Mouse (Mus musculus) left cerebral cortex, postnatal 14 days (tissue): ENCODE measurements around the gene Qtrt2. TPM values are rescaled to one million over a fixed set of nuclear protein-coding genes. Genes with fewer than 3 reads are reported as not detected.

ENCODE experiments used
- DNase-seq, 2 experiments: peaks; one replicate each; pipeline ENCODE4 v3.0.0; 2021 to 2022; ENCODE audit warnings: low spot score in 2 of 2, mixed read lengths in 1 of 2
- intact Hi-C: fragments of 180-260 bp; cut with DNase I; formaldehyde crosslinking; loops from one replicate; pipeline ENCODE4 v1.15.1; 2025
- total RNA-seq, 2 experiments: library from RNA; stranded (reverse); gene quantifications; 2 replicates each; pipeline ENCODE4 v1.2.3; 2021

The Qtrt2 gene
- total RNA-seq, 2 experiments from 2014 or later: 24.5 to 29.6 TPM

- no peak for DNase-seq
- intact Hi-C loops: no loop called here
Measured at GRCm38 (mm10) chr16:43858941-43859476, 67.6 kb downstream of the Qtrt2 start.

- intact Hi-C loops: no loop called here
- DNase-seq: no peak
Measured at GRCm38 (mm10) chr16:43849839-43850238, 76.8 kb downstream of the Qtrt2 start.

GRCm38 (mm10) chr16:43841236-43841635, 85.4 kb downstream of the Qtrt2 start:
- DNase-seq: no peak
- intact Hi-C loops: no loop called here

- intact Hi-C loops: no loop called here
- DNase-seq: no peak
Measured at GRCm38 (mm10) chr16:43831957-43832356, 94.7 kb downstream of the Qtrt2 start.

- DNase-seq: no peak
- intact Hi-C loops: no loop called here
Measured at GRCm38 (mm10) chr16:43827492-43827891, 99.1 kb downstream of the Qtrt2 start.

- intact Hi-C loops: loop anchor here (10.0 kb wide), 1 partner anchor 984 kb away; no protein-coding TSS in a partner anchor
- DNase-seq: no peak
Measured at GRCm38 (mm10) chr16:43818404-43818803, 108.2 kb downstream of the Qtrt2 start.

- intact Hi-C loops: loop anchor here (10.0 kb wide), 1 partner anchor 982 kb away; no protein-coding TSS in a partner anchor
Measured at GRCm38 (mm10) chr16:43816321-43816720, 110.3 kb downstream of the Qtrt2 start.

GRCm38 (mm10) chr16:43814644-43815043, 112.0 kb downstream of the Qtrt2 start:
- intact Hi-C loops: loop anchor here (10.0 kb wide), 1 partner anchor 980 kb away; no protein-coding TSS in a partner anchor
- no peak for DNase-seq

More at GRCm38 (mm10) chr16:43816321-43816720, 110.3 kb downstream of the Qtrt2 start:
- no peak for DNase-seq

Other genes with a start within 250 kb of the Qtrt2 start
- gene Drd3, start 172.8 kb downstream of the Qtrt2 start, total RNA-seq: 1 to 10 TPM in 1 of 2 experiments, not detected in 1; 1.0 TPM
- gene Ccdc191, start 37.0 kb downstream of the Qtrt2 start, total RNA-seq: 1 to 10 TPM; 2.6 to 6.1 TPM
- 10 to 100 TPM; 36.1 to 37.1 TPM for gene Zdhhc23, start 53.0 kb upstream of the Qtrt2 start, total RNA-seq
- gene Gramd1c, start 136.5 kb upstream of the Qtrt2 start, total RNA-seq: 1 to 10 TPM; 2.8 to 3.0 TPM
- 100 to 1,000 TPM; 437 to 445 TPM for gene Atp6v1a, start 212.9 kb upstream of the Qtrt2 start, total RNA-seq
- 10 to 100 TPM; 52.4 to 52.8 TPM for gene Naa50, start 213.0 kb upstream of the Qtrt2 start, total RNA-seq
- gene Usf3, start 246.4 kb upstream of the Qtrt2 start, total RNA-seq: 10 to 100 TPM; 36.4 to 38.1 TPM